ENCODE assay signal across 1 mouse cellular context in genomic region chr9:21925506-21925905, GRCm38 (mm10).
TF ChIP-seq lines count a peak whose summit lies in the region.

No protein-coding gene starts in this region.

TF ChIP-seq in MEL, 35 proteins besides CTCF, POLR2A, EP300 and RAD21:
- TF ChIP-seq BHLHE40 (IDR thresholded peaks at IDR 0.05; ENCODE audit: borderline replicate concordance, low read depth, low read length), result no peak
- TF ChIP-seq TCF12 (IDR thresholded peaks at IDR 0.05; ENCODE audit: low read depth, low read length), result 0 out of 2 replicates have a peak, but pooled peaks have one; percentile 6
- no peak for TF ChIP-seq SIN3A (IDR thresholded peaks at IDR 0.05; ENCODE audit: low read length)
- 0 out of 2 replicates have a peak, but pooled peaks have one; percentile 8 for TF ChIP-seq GATA1 (IDR thresholded peaks at IDR 0.05; ENCODE audit: low read depth, low read length)
- TF ChIP-seq MYC (IDR thresholded peaks at IDR 0.05; ENCODE audit: low read depth, low read length), result peak; percentile 32; the same call in 1 of the 2 replicates
- TF ChIP-seq NELFE (IDR thresholded peaks at IDR 0.05; ENCODE audit: low read depth, low read length), result no peak
- TF ChIP-seq MXI1 (IDR thresholded peaks at IDR 0.05; ENCODE audit: low read depth, low read length), result no peak
- TF ChIP-seq E2F4 (IDR thresholded peaks at IDR 0.05; ENCODE audit: borderline replicate concordance, low read depth, low read length), result 0 out of 2 replicates have a peak, but pooled peaks have one; percentile 52
- no peak for TF ChIP-seq UBTF (IDR thresholded peaks at IDR 0.05; ENCODE audit: borderline replicate concordance, insufficient read depth, low read depth, low read length)
- no peak for TF ChIP-seq POLR2AphosphoS2 (IDR thresholded peaks at IDR 0.05; ENCODE audit: low read length)
- TF ChIP-seq ZC3H11A (IDR thresholded peaks at IDR 0.05; ENCODE audit: low read depth, low read length), result peak; percentile 20; the same call in 1 of the 2 replicates
- no peak for TF ChIP-seq JUND (IDR thresholded peaks at IDR 0.05; ENCODE audit: low read depth, low read length)
- no peak for TF ChIP-seq TBP (IDR thresholded peaks at IDR 0.05; ENCODE audit: low read depth, low read length)
